Comparison of ENCODE assay signal across 9 mouse cellular contexts in the genomic region with DNA sequence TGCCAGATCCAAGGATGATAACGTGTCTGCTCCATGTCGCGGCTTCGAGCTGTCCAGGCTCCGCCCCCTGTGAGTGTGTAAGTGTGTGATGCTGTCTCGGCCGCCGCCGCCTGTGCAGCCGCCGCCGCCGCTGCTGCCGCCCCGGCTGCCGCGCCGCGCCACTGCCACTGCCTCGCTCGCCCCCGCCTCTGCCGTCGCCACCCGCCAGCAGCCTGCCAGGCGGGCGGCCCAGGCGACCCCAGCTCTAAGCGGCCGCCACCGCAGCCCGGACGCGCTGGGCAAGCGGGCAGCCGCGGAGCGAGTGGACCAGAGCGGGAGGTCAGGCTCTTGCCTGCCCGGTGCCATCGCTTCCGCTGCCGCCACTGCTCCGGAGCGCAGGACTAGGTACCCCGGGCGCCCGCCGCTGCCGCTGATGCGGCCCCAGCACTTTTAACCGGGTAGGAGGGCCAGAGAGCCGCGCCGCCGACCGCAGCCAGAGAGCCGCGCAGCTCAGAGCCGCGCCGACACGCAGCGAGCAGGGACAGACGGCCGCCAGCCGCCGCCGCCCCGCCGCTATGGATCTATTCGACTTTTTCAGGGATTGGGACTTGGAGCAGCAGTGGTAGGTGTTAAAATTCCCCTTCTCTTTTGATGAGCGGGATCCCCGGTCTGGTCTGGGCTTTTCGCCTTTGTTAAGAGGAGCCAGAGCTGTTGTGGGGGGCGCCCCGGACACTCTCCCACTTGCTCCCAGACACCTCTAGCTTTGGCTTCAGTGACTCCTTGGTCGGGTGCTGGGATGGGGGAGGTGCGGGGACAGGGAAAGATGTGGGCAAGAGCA. TPM values are rescaled to one million over a fixed set of nuclear protein-coding genes. Genes with fewer than 3 reads are reported as not detected.
DNase-seq lines count a peak whose midpoint lies in the region; ATAC-seq and TF ChIP-seq lines count a peak whose summit lies in the region.
"Had no signal": no experiment of that assay in that cellular context is flagged by ENCODE, and none has a peak within 500 bp of the region (broad histone marks: within the 10 kb centered on the region; RNA-seq: fewer than 3 reads in every experiment).

A gene (plus strand): TSS at position 57 of the 817 bp plus-strand sequence.

- peak within 1 kb of the TSS; percentile 61 for H3K4me3 ChIP-seq in embryonic fibroblast, embryonic 13.5 days (ENCODE audit: insufficient read depth, low read length)
- H3K4me3 ChIP-seq in layer of hippocampus, adult 2 months, result peak within 1 kb of the TSS; percentile 65
- peak within 1 kb of the TSS; percentile 47 for H3K4me3 ChIP-seq in liver, postnatal 0 days (ENCODE audit: low read depth, low read length)

- no peaks in the 10 kb centered on the region for H3K36me3 ChIP-seq in liver, postnatal 0 days (replicated peaks; ENCODE audit: insufficient read depth, low read length)

- intact Hi-C loops in heart, postnatal 10 days (cut with DNase I), result no loop called here

- no peak for ATAC-seq in liver, postnatal 0 days

- H3K27me3 ChIP-seq in liver, postnatal 0 days (ENCODE audit: insufficient read depth, low read length), result peaks cover 23% of the 10 kb centered on the region

- no peak within 1 kb of the TSS for H3K27ac ChIP-seq in embryonic fibroblast, embryonic 13.5 days (ENCODE audit: insufficient read depth, low read length)
- H3K27ac ChIP-seq in layer of hippocampus, adult 2 months, result peak within 1 kb of the TSS; percentile 89
- no peak within 1 kb of the TSS for H3K27ac ChIP-seq in liver, postnatal 0 days (ENCODE audit: low read depth)

- TF ChIP-seq POLR2A in embryonic fibroblast, embryonic 13.5 days (IDR thresholded peaks at IDR 0.05; ENCODE audit: low read depth, low read length), result no peak

- no peaks in the 10 kb centered on the region for H3K9me3 ChIP-seq in liver, postnatal 0 days (ENCODE audit: low read length)

- H3K9ac ChIP-seq in liver, postnatal 0 days (replicated peaks), result no peak within 1 kb of the TSS

- WGBS in liver, postnatal 0 days (ENCODE audit: insufficient replicate concordance), result 23% methylated on average over 48 of the region's 79 CpGs

- peak within 1 kb of the TSS; percentile 68 for H3K4me2 ChIP-seq in liver, postnatal 0 days (ENCODE audit: low read depth, low read length)

- TF ChIP-seq EP300 in liver, postnatal 0 days (IDR thresholded peaks at IDR 0.05; ENCODE audit: low read depth), result no peak

- TF ChIP-seq CTCF in embryonic fibroblast, embryonic 13.5 days (IDR thresholded peaks at IDR 0.05; ENCODE audit: borderline replicate concordance, insufficient read depth, low read length), result no peak
- no peak for TF ChIP-seq CTCF in layer of hippocampus, adult 2 months (conservative IDR thresholded peaks at IDR 0.05)
- TF ChIP-seq CTCF in liver, postnatal 0 days (IDR thresholded peaks at IDR 0.05; ENCODE audit: low read depth), result no peak

- DNase-seq in urinary bladder, adult 18-20 months (ENCODE audit: low spot score in 2 of 2), result peak; percentile 3 to 12
- DNase-seq in urinary bladder, postnatal 36 days (ENCODE audit: low spot score in 2 of 2), result no peak
- DNase-seq in heart, postnatal 10 days, result peak; percentile 21 to 34
- DNase-seq in layer of hippocampus, adult 2 months (ENCODE audit: low spot score in 2 of 2), result peak; percentile 19 to 33
- DNase-seq in liver, postnatal 0 days, result peak; percentile 21
- peak; percentile 73 for DNase-seq in retina, postnatal 1 day
- no peak for DNase-seq in spleen, postnatal 4 days (ENCODE audit: low spot score in 2 of 2)

- H3K4me1 ChIP-seq in embryonic fibroblast, embryonic 13.5 days (ENCODE audit: control insufficient read depth, insufficient read depth, low read length), result no peaks in the 10 kb centered on the region
- no peaks in the 10 kb centered on the region for H3K4me1 ChIP-seq in liver, postnatal 0 days (ENCODE audit: insufficient read depth)

RNA-seq across cellular contexts. Expression of the gene that starts here (rescaled TPM):
- polyA plus RNA-seq in embryonic fibroblast, embryonic 13.5 days (2011; ENCODE audit: insufficient read length, low read depth, missing spikeins), result 7.4 and 8.2 TPM in 2 replicates
- total RNA-seq in heart, postnatal 10 days (2021), result 1 to 10 TPM; 4.8 to 5.3 TPM
- total RNA-seq in layer of hippocampus, adult 2 months (2021), result 10 to 100 TPM; 21.5 to 22.0 TPM
- polyA plus RNA-seq in liver, postnatal 0 days (2015; fragmentation: Nextera tagmentation; extraction: Ambion mirVana), result 0.12 and 0.15 TPM in 2 replicates
- polyA plus RNA-seq: spleen, adult 2 months had no signal

Comparison
In these comparisons a context has a peak if more than half of its experiments do, and no peak if none do; other contexts are left out.
1. DNase-seq: peak in urinary bladder, adult 18-20 months (2 of 2), heart, postnatal 10 days (2 of 2), layer of hippocampus, adult 2 months (2 of 2) and retina, postnatal 1 day (single experiment); none in urinary bladder, postnatal 36 days (0 of 2) and spleen, postnatal 4 days (0 of 2).
2. Peak in DNase-seq, H3K4me3 ChIP-seq and H3K4me2 ChIP-seq in liver, postnatal 0 days; RNA of the gene not detected or under 1 TPM.
3. Peak in every context shown above with its lines, with median percentiles within 50 percentile points of each other: H3K4me3 ChIP-seq.